ENCODE assay signal across 8 mouse cellular contexts in genomic region chr15:81584913-81585745, GRCm38 (mm10). TPM values are rescaled to one million over a fixed set of nuclear protein-coding genes. Genes with fewer than 3 reads are reported as not detected.
DNase-seq lines count a peak whose midpoint lies in the region; ATAC-seq and TF ChIP-seq lines count a peak whose summit lies in the region.

Gene Ep300 (plus strand): TSS chr15:81585351.

- WGBS in forebrain, embryonic 11.5 days: under 1% methylated on average over 53 of the region's 68 CpGs
- WGBS in heart, embryonic 16.5 days: under 1% methylated on average over 63 of the region's 68 CpGs
- under 1% methylated on average over 61 of the region's 68 CpGs for WGBS in liver, embryonic 15.5 days (ENCODE audit: insufficient replicate concordance)
- under 1% methylated on average over 66 of the region's 68 CpGs for WGBS in neural tube, embryonic 12.5 days

- H3K27me3 ChIP-seq in CH12.LX (replicated peaks): no peaks in the 10 kb centered on the region
- H3K27me3 ChIP-seq in forebrain, embryonic 11.5 days (ENCODE audit: control insufficient read depth, insufficient read depth, low read length): no peaks in the 10 kb centered on the region
- no peaks in the 10 kb centered on the region for H3K27me3 ChIP-seq in heart, embryonic 16.5 days (ENCODE audit: control insufficient read depth, insufficient read depth, low read length)
- no peaks in the 10 kb centered on the region for H3K27me3 ChIP-seq in liver, embryonic 15.5 days
- no peaks in the 10 kb centered on the region for H3K27me3 ChIP-seq in neural tube, embryonic 12.5 days (replicated peaks)

- TF ChIP-seq POLR2A in CH12.LX (IDR thresholded peaks at IDR 0.05; ENCODE audit: low read depth, low read length): peak; percentile 60

- H3K36me3 ChIP-seq in CH12.LX (replicated peaks in 1 of 2; ENCODE audit: control insufficient read depth in 1 of 2, insufficient read depth in 1 of 2, low read length in 1 of 2): peaks cover 3 to 4% of the 10 kb centered on the region in 2 experiments
- no peaks in the 10 kb centered on the region for H3K36me3 ChIP-seq in forebrain, embryonic 11.5 days (ENCODE audit: control insufficient read depth, insufficient read depth, low read length)
- H3K36me3 ChIP-seq in heart, embryonic 16.5 days (ENCODE audit: control insufficient read depth, insufficient read depth): no peaks in the 10 kb centered on the region; the same call in 1 of the 2 replicates
- H3K36me3 ChIP-seq in liver, embryonic 15.5 days (replicated peaks): peaks cover 17% of the 10 kb centered on the region
- peaks cover 6% of the 10 kb centered on the region; the same call in 1 of the 2 replicates for H3K36me3 ChIP-seq in neural tube, embryonic 12.5 days

- H3K79me2 ChIP-seq in CH12.LX (replicated peaks; ENCODE audit: control insufficient read depth, extremely low read depth, insufficient read depth, poor library complexity, severe bottlenecking): peaks cover 33% of the 10 kb centered on the region

- in situ Hi-C loops in CH12.LX (cut with MboI; ENCODE audit: low pct_ligation_motif_present, low pct_unique_long_range_greater_than_20kb, low sequenced_read_pairs): loop anchor here (10.0 kb wide), 1 partner anchor 100 kb away; no protein-coding TSS in a partner anchor

- peak within 1 kb of the TSS; percentile 94 for H3K27ac ChIP-seq in CH12.LX (ENCODE audit: insufficient read depth, low read depth)
- peak within 1 kb of the TSS; percentile 100 for H3K27ac ChIP-seq in forebrain, embryonic 11.5 days (ENCODE audit: low read depth, low read length)
- H3K27ac ChIP-seq in heart, embryonic 16.5 days (ENCODE audit: low read length): peak within 1 kb of the TSS; percentile 100
- peak within 1 kb of the TSS; percentile 99 for H3K27ac ChIP-seq in liver, embryonic 15.5 days (replicated peaks)
- peak within 1 kb of the TSS; percentile 100 for H3K27ac ChIP-seq in neural tube, embryonic 12.5 days

- peak within 1 kb of the TSS; percentile 97 for H3K9ac ChIP-seq in CH12.LX (ENCODE audit: insufficient read depth, low read depth)
- H3K9ac ChIP-seq in forebrain, embryonic 11.5 days (ENCODE audit: low read length): peak within 1 kb of the TSS; percentile 100
- H3K9ac ChIP-seq in heart, embryonic 16.5 days (ENCODE audit: low read length): peak within 1 kb of the TSS; percentile 100
- peak within 1 kb of the TSS; percentile 100 for H3K9ac ChIP-seq in liver, embryonic 15.5 days
- peak within 1 kb of the TSS; percentile 100 for H3K9ac ChIP-seq in neural tube, embryonic 12.5 days

- no peaks in the 10 kb centered on the region for H3K9me3 ChIP-seq in CH12.LX (replicated peaks; ENCODE audit: low read length)
- no peaks in the 10 kb centered on the region for H3K9me3 ChIP-seq in forebrain, embryonic 11.5 days (ENCODE audit: control insufficient read depth, low read length)
- no peaks in the 10 kb centered on the region for H3K9me3 ChIP-seq in heart, embryonic 16.5 days (replicated peaks; ENCODE audit: control insufficient read depth, low read length)
- H3K9me3 ChIP-seq in liver, embryonic 15.5 days (replicated peaks): no peaks in the 10 kb centered on the region
- no peaks in the 10 kb centered on the region for H3K9me3 ChIP-seq in neural tube, embryonic 12.5 days

- no peak; the same call in 1 of the 2 replicates for TF ChIP-seq RAD21 in CH12.LX (IDR thresholded peaks at IDR 0.05; ENCODE audit: low read depth, low read length)

- TF ChIP-seq CTCF in CH12.LX (conservative IDR thresholded peaks at IDR 0.05 in 1 of 2, IDR thresholded peaks at IDR 0.05 in 1 of 2; ENCODE audit: low read depth in 2 of 2, low read length in 2 of 2): no peak

- ATAC-seq in forebrain, embryonic 11.5 days (replicated peaks; ENCODE audit: low FRiP score): peak; percentile 90
- peak; percentile 93 for ATAC-seq in heart, embryonic 16.5 days (replicated peaks; ENCODE audit: extremely low read depth, insufficient read depth, low FRiP score)
- ATAC-seq in liver, embryonic 15.5 days (ENCODE audit: insufficient read depth): peak; percentile 85
- ATAC-seq in neural tube, embryonic 12.5 days (ENCODE audit: low FRiP score, low read depth): peak; percentile 93

- peak; percentile 96 for DNase-seq in CH12.LX (ENCODE audit: extremely low read depth)
- peak; percentile 91 for DNase-seq in c-Kit-positive CD71-positive TER-119-negative erythroid progenitor cells, embryonic 14.5 days (ENCODE audit: low read depth)
- DNase-seq in forebrain, embryonic 11.5 days (ENCODE audit: low spot score): peak; percentile 100
- DNase-seq in kidney, postnatal 36 days: peak; percentile 98
- peak; percentile 96 for DNase-seq in telencephalon, adult 2 months (ENCODE audit: low read depth, low spot score)

- H3K4me3 ChIP-seq in CH12.LX (replicated peaks in 1 of 3; ENCODE audit: low read depth in 2 of 3, low read length in 2 of 3, poor library complexity in 1 of 3): peak within 1 kb of the TSS; percentile 76 to 95 (median 86)
- peak within 1 kb of the TSS; percentile 97 for H3K4me3 ChIP-seq in forebrain, embryonic 11.5 days (ENCODE audit: low read depth, low read length)
- peak within 1 kb of the TSS; percentile 94 for H3K4me3 ChIP-seq in heart, embryonic 16.5 days (ENCODE audit: low read length)
- peak within 1 kb of the TSS; percentile 100 for H3K4me3 ChIP-seq in liver, embryonic 15.5 days (replicated peaks)
- H3K4me3 ChIP-seq in neural tube, embryonic 12.5 days: peak within 1 kb of the TSS; percentile 99

- H3K4me1 ChIP-seq in CH12.LX (ENCODE audit: control insufficient read depth in 1 of 2, insufficient read depth in 2 of 2): peaks cover 0 to 29% of the 10 kb centered on the region in 2 experiments; a peak in 2 of 4 replicates
- H3K4me1 ChIP-seq in forebrain, embryonic 11.5 days (replicated peaks; ENCODE audit: control insufficient read depth, insufficient read depth, low read length): peaks cover 5% of the 10 kb centered on the region; the same call in 1 of the 2 replicates
- H3K4me1 ChIP-seq in heart, embryonic 16.5 days (ENCODE audit: control insufficient read depth, insufficient read depth, low read length): peaks cover 19% of the 10 kb centered on the region
- H3K4me1 ChIP-seq in liver, embryonic 15.5 days (replicated peaks): peaks cover 25% of the 10 kb centered on the region
- H3K4me1 ChIP-seq in neural tube, embryonic 12.5 days: peaks cover 17% of the 10 kb centered on the region

- dilution Hi-C loops in CH12.LX (cut with MboI; ENCODE audit: extremely low pct_ligation_motif_present, extremely low pct_unique_long_range_greater_than_20kb, low sequenced_read_pairs): no loop called here

- TF ChIP-seq EP300 in CH12.LX (IDR thresholded peaks at IDR 0.05; ENCODE audit: low read length): no peak

- H3K4me2 ChIP-seq in CH12.LX (ENCODE audit: insufficient read depth, low read depth, poor library complexity, severe bottlenecking): peak within 1 kb of the TSS; percentile 90
- H3K4me2 ChIP-seq in forebrain, embryonic 11.5 days (ENCODE audit: low read depth, low read length, severe bottlenecking): peak within 1 kb of the TSS; percentile 62
- H3K4me2 ChIP-seq in heart, embryonic 16.5 days (ENCODE audit: low read depth, low read length): peak within 1 kb of the TSS; percentile 95
- peak within 1 kb of the TSS; percentile 77 for H3K4me2 ChIP-seq in liver, embryonic 15.5 days
- H3K4me2 ChIP-seq in neural tube, embryonic 12.5 days (replicated peaks): peak within 1 kb of the TSS; percentile 83

TF ChIP-seq in CH12.LX, 34 proteins besides CTCF, POLR2A, EP300 and RAD21 (continues in another document):
- TF ChIP-seq BHLHE40 (IDR thresholded peaks at IDR 0.05; ENCODE audit: low read depth, low read length): peak; percentile 59; the same call in 1 of the 2 replicates
- TF ChIP-seq IRF4 (IDR thresholded peaks at IDR 0.05; ENCODE audit: low read depth, low read length): peak; percentile 46
- no peak for TF ChIP-seq MXI1 (IDR thresholded peaks at IDR 0.05; ENCODE audit: low read depth, low read length)
- 0 out of 2 replicates have a peak, but pooled peaks have one; percentile 47 for TF ChIP-seq NRF1 (IDR thresholded peaks at IDR 0.05; ENCODE audit: low read depth, low read length)
- peak; percentile 95 for TF ChIP-seq MAZ (IDR thresholded peaks at IDR 0.05; ENCODE audit: low read depth, low read length)
- TF ChIP-seq ZMIZ1 (IDR thresholded peaks at IDR 0.05; ENCODE audit: low read depth, low read length): no peak; the same call in 1 of the 2 replicates
- no peak for TF ChIP-seq MAFK (IDR thresholded peaks at IDR 0.05; ENCODE audit: insufficient replicate concordance, low read length)
- no peak for TF ChIP-seq ZKSCAN1 (IDR thresholded peaks at IDR 0.05; ENCODE audit: borderline replicate concordance, low read depth, low read length)
- TF ChIP-seq ETS1 (conservative IDR thresholded peaks at IDR 0.05; ENCODE audit: low read depth, low read length): peak; percentile 19; the same call in 1 of the 2 replicates
- TF ChIP-seq TBP (conservative IDR thresholded peaks at IDR 0.05; ENCODE audit: low read depth, low read length): 0 out of 2 replicates have a peak, but pooled peaks have one; percentile 20
- no peak for TF ChIP-seq JUND (conservative IDR thresholded peaks at IDR 0.05; ENCODE audit: low read depth, low read length)
- TF ChIP-seq KAT2A (IDR thresholded peaks at IDR 0.05; ENCODE audit: insufficient replicate concordance, low read length): no peak
- no peak for TF ChIP-seq ZNF384 (IDR thresholded peaks at IDR 0.05; ENCODE audit: low read depth, low read length)
- peak; percentile 13; the same call in 1 of the 2 replicates for TF ChIP-seq POLR2AphosphoS2 (IDR thresholded peaks at IDR 0.05; ENCODE audit: low read depth, low read length)
- no peak for TF ChIP-seq USF1 (IDR thresholded peaks at IDR 0.05; ENCODE audit: low read depth, low read length)
- peak; percentile 67; the same call in 1 of the 2 replicates for TF ChIP-seq CHD2 (IDR thresholded peaks at IDR 0.05; ENCODE audit: low read length)
- TF ChIP-seq PAX5 (IDR thresholded peaks at IDR 0.05; ENCODE audit: low read length): no peak
- no peak for TF ChIP-seq RCOR1 (conservative IDR thresholded peaks at IDR 0.05; ENCODE audit: low read depth, low read length)
- TF ChIP-seq HCFC1 (IDR thresholded peaks at IDR 0.05; ENCODE audit: low read depth, low read length): peak; percentile 65
- TF ChIP-seq MYC (IDR thresholded peaks at IDR 0.05; ENCODE audit: low read depth, low read length): no peak
- peak; percentile 48 for TF ChIP-seq NELFE (IDR thresholded peaks at IDR 0.05; ENCODE audit: low read depth, low read length)
- TF ChIP-seq GABPA (IDR thresholded peaks at IDR 0.05; ENCODE audit: insufficient replicate concordance, low read depth, low read length): no peak

RNA-seq across cellular contexts. Expression of gene Ep300, which starts in this region (rescaled TPM):
- total RNA-seq in CH12.LX (2012; rRNA removed) (16.4 and 17.4 TPM in 2 replicates), CH12.LX (2014; rRNA removed) (4.7 and 5.9 TPM in 2 replicates)
- 23.1 and 33.2 TPM in 2 replicates for polyA plus RNA-seq in CH12.LX (2012; ENCODE audit: insufficient read length, low read depth)
- polyA plus RNA-seq in forebrain, embryonic 11.5 days (2014; fragmentation: Nextera tagmentation; extraction: Ambion mirVana): 31.1 and 33.8 TPM in 2 replicates
- polyA plus RNA-seq in heart, embryonic 16.5 days (2015; fragmentation: Nextera tagmentation; extraction: Ambion mirVana): 11.5 and 12.2 TPM in 2 replicates
- 6.1 and 7.9 TPM in 2 replicates for polyA plus RNA-seq in liver, embryonic 15.5 days (2015; fragmentation: Nextera tagmentation; extraction: Ambion mirVana)
- polyA plus RNA-seq in neural tube, embryonic 12.5 days (2016; fragmentation: Nextera tagmentation; extraction: Ambion mirVana): 23.8 and 30.7 TPM in 2 replicates

Comparison
In these comparisons a context has a peak if more than half of its experiments do, and no peak if none do; other contexts are left out.
1. Peak in every context shown above with its lines: DNase-seq, ATAC-seq, H3K4me3 ChIP-seq and H3K27ac ChIP-seq.